Mouse (Mus musculus) heart, adult 2 months (tissue): ENCODE measurements around the gene Limch1.

Experiments
- CTCF ChIP-seq: fragments of 200-600 bp; IDR thresholded peaks from 2 replicates; pipeline ENCODE4 v1.8.1; 2022; ENCODE audit warnings: antibody characterized with exemption, mild to moderate bottlenecking, moderate library complexity
- EP300 ChIP-seq: fragments of 200-500 bp; IDR thresholded peaks from 2 replicates; pipeline ENCODE4 v1.6.1; 2011; ENCODE audit warnings: low read depth, low read length, control low read depth; ENCODE audit not compliant: insufficient read depth
- POLR2A ChIP-seq: fragments of 200-500 bp; IDR thresholded peaks from 2 replicates; pipeline ENCODE4 v1.6.1; 2011; ENCODE audit warnings: mild to moderate bottlenecking, low read depth, low read length, control low read depth; ENCODE audit not compliant: insufficient read depth

- no peak for TF ChIP-seq CTCF
- no peak for TF ChIP-seq POLR2A
- TF ChIP-seq EP300 = no peak
Observed at GRCm38 (mm10) chr5:66980862-66981261, 235.2 kb downstream of the Limch1 start.
